9 mouse cellular contexts compared by ENCODE assay signal in genomic region chr8:109947447-109948284, GRCm38 (mm10). TPM values are rescaled to one million over a fixed set of nuclear protein-coding genes. Genes with fewer than 3 reads are reported as not detected.
A peak's percentile ranks its signal among the peaks of the same experiment; 100 is the strongest.
DNase-seq lines count a peak whose midpoint lies in the region; ATAC-seq and TF ChIP-seq lines count a peak whose summit lies in the region.
"Had no signal": no experiment of that assay in that cellular context is flagged by ENCODE, and none has a peak within 500 bp of the region (broad histone marks: within the 10 kb centered on the region; RNA-seq: fewer than 3 reads in every experiment).

No protein-coding gene starts in this region.

- peak; percentile 59 for TF ChIP-seq CTCF in heart, adult 2 months (IDR thresholded peaks at IDR 0.05)
- TF ChIP-seq CTCF in hindbrain, postnatal 0 days (IDR thresholded peaks at IDR 0.05; ENCODE audit: low read depth): peak; percentile 77
- TF ChIP-seq CTCF in liver, adult 2 months (IDR thresholded peaks at IDR 0.05; ENCODE audit: low read depth, low read length): peak; percentile 74

- no peak overlapping the region for H3K27ac ChIP-seq in heart, adult 2 months
- H3K27ac ChIP-seq in embryonic facial prominence, embryonic 12.5 days: 0 out of 2 replicates have a peak overlapping the region, but pooled peaks have one; percentile 30
- H3K27ac ChIP-seq in hindbrain, postnatal 0 days: peak overlapping the region; percentile 82
- no peak overlapping the region for H3K27ac ChIP-seq in liver, adult 2 months (replicated peaks; ENCODE audit: insufficient read depth, low read depth, low read length)
- peak overlapping the region; percentile 77 for H3K27ac ChIP-seq in midbrain, embryonic 15.5 days

- TF ChIP-seq EP300 in heart, adult 2 months (IDR thresholded peaks at IDR 0.05; ENCODE audit: insufficient read depth, low read depth, low read length): no peak

- WGBS in heart, adult 2 months: 4% methylated on average over 26 of the region's 26 CpGs
- 1% methylated on average over 24 of the region's 26 CpGs for WGBS in embryonic facial prominence, embryonic 12.5 days
- 2% methylated on average over 26 of the region's 26 CpGs for WGBS in hindbrain, postnatal 0 days
- WGBS in liver, adult 2 months: 7% methylated on average over 26 of the region's 26 CpGs
- WGBS in midbrain, embryonic 15.5 days: 1% methylated on average over 26 of the region's 26 CpGs

- peak overlapping the region; percentile 67 for H3K4me2 ChIP-seq in embryonic facial prominence, embryonic 12.5 days (replicated peaks)
- H3K4me2 ChIP-seq in hindbrain, postnatal 0 days (ENCODE audit: low read depth, low read length): peak overlapping the region; percentile 60
- H3K4me2 ChIP-seq in midbrain, embryonic 15.5 days: peak overlapping the region; percentile 54

- H3K27me3 ChIP-seq in heart, adult 2 months (ENCODE audit: control insufficient read depth, insufficient read depth, low read length): peaks cover 7% of the 10 kb centered on the region
- peaks cover 22% of the 10 kb centered on the region for H3K27me3 ChIP-seq in embryonic facial prominence, embryonic 12.5 days
- no peaks in the 10 kb centered on the region for H3K27me3 ChIP-seq in hindbrain, postnatal 0 days (ENCODE audit: insufficient read depth, low read length)
- peaks cover 7% of the 10 kb centered on the region for H3K27me3 ChIP-seq in liver, adult 2 months (ENCODE audit: control insufficient read depth, insufficient read depth, low read length)
- no peaks in the 10 kb centered on the region for H3K27me3 ChIP-seq in midbrain, embryonic 15.5 days (replicated peaks)

- no peak overlapping the region for H3K4me3 ChIP-seq in heart, adult 2 months
- peak overlapping the region; percentile 42 for H3K4me3 ChIP-seq in embryonic facial prominence, embryonic 12.5 days
- H3K4me3 ChIP-seq in hindbrain, postnatal 0 days (ENCODE audit: low read length): peak overlapping the region; percentile 38
- no peak overlapping the region for H3K4me3 ChIP-seq in liver, adult 2 months (ENCODE audit: insufficient read depth, low read depth, low read length)
- H3K4me3 ChIP-seq in midbrain, embryonic 15.5 days: peak overlapping the region; percentile 44

- H3K36me3 ChIP-seq in heart, adult 2 months (ENCODE audit: control insufficient read depth, insufficient read depth, low read length): no peaks in the 10 kb centered on the region
- H3K36me3 ChIP-seq in embryonic facial prominence, embryonic 12.5 days: no peaks in the 10 kb centered on the region; the same call in 1 of the 2 replicates
- no peaks in the 10 kb centered on the region for H3K36me3 ChIP-seq in hindbrain, postnatal 0 days (ENCODE audit: insufficient read depth, low read length)
- no peaks in the 10 kb centered on the region for H3K36me3 ChIP-seq in liver, adult 2 months (ENCODE audit: control insufficient read depth, insufficient read depth, low read length)
- no peaks in the 10 kb centered on the region for H3K36me3 ChIP-seq in midbrain, embryonic 15.5 days (replicated peaks)

- no peaks in the 10 kb centered on the region for H3K4me1 ChIP-seq in heart, adult 2 months (ENCODE audit: control insufficient read depth, insufficient read depth, low read length)
- peaks cover 13% of the 10 kb centered on the region; the same call in 1 of the 2 replicates for H3K4me1 ChIP-seq in embryonic facial prominence, embryonic 12.5 days
- H3K4me1 ChIP-seq in hindbrain, postnatal 0 days (ENCODE audit: insufficient read depth, low read length): peaks cover 9% of the 10 kb centered on the region; the same call in 1 of the 2 replicates
- no peaks in the 10 kb centered on the region for H3K4me1 ChIP-seq in liver, adult 2 months (ENCODE audit: control insufficient read depth, insufficient read depth, low read length)
- peaks cover 13% of the 10 kb centered on the region for H3K4me1 ChIP-seq in midbrain, embryonic 15.5 days

- H3K79me2 ChIP-seq in heart, adult 2 months (replicated peaks; ENCODE audit: control insufficient read depth, insufficient read depth, low read length): no peaks in the 10 kb centered on the region
- no peaks in the 10 kb centered on the region for H3K79me2 ChIP-seq in liver, adult 2 months (ENCODE audit: control insufficient read depth, insufficient read depth, low read length)

- no peak for TF ChIP-seq POLR2A in heart, adult 2 months (IDR thresholded peaks at IDR 0.05; ENCODE audit: insufficient read depth, low read depth, low read length)
- no peak for TF ChIP-seq POLR2A in liver, adult 2 months (IDR thresholded peaks at IDR 0.05; ENCODE audit: extremely low read depth, insufficient read depth, low read length)

- no peak for DNase-seq in heart, adult 2 months
- DNase-seq in heart, postnatal 10 days: no peak
- peak; percentile 71 for DNase-seq in ZHBTc4 (ENCODE audit: low read depth, low spot score)
- DNase-seq in hindbrain, postnatal 0 days (ENCODE audit: low spot score): peak; percentile 75
- no peak for DNase-seq in liver, adult 2 months (ENCODE audit: extremely low read depth, low read depth, low spot score)
- DNase-seq in gastrocnemius, adult 18-20 months (ENCODE audit: low spot score): no peak

- no peaks in the 10 kb centered on the region for H3K9me3 ChIP-seq in embryonic facial prominence, embryonic 12.5 days
- H3K9me3 ChIP-seq in hindbrain, postnatal 0 days (ENCODE audit: low read length): no peaks in the 10 kb centered on the region
- no peaks in the 10 kb centered on the region for H3K9me3 ChIP-seq in midbrain, embryonic 15.5 days

- ATAC-seq in embryonic facial prominence, embryonic 12.5 days (ENCODE audit: insufficient number of reproducible peaks, insufficient read depth, low FRiP score, low TSS enrichment): peak; percentile 67
- peak; percentile 78 for ATAC-seq in hindbrain, postnatal 0 days
- peak; percentile 80 for ATAC-seq in midbrain, embryonic 15.5 days (replicated peaks)

- intact Hi-C loops in heart, adult 2 months (cut with DNase I): no loop called here
- intact Hi-C loops in heart, postnatal 10 days (cut with DNase I): no loop called here

- H3K9ac ChIP-seq in heart, adult 2 months (ENCODE audit: low read depth, low read length): no peak overlapping the region
- H3K9ac ChIP-seq in embryonic facial prominence, embryonic 12.5 days: peak overlapping the region; percentile 44; the same call in 1 of the 2 replicates
- H3K9ac ChIP-seq in hindbrain, postnatal 0 days (replicated peaks; ENCODE audit: low read length): peak overlapping the region; percentile 52
- H3K9ac ChIP-seq in liver, adult 2 months (ENCODE audit: low read depth, low read length): no peak overlapping the region
- peak overlapping the region; percentile 45 for H3K9ac ChIP-seq in midbrain, embryonic 15.5 days

RNA-seq across cellular contexts. Expression of gene Marveld3, which starts 14.3 kb away (rescaled TPM):
- under 1 TPM; 0.11 to 0.31 TPM for total RNA-seq in heart, adult 2 months (2021)
- 0.10 and 0.12 TPM in 2 replicates for polyA plus RNA-seq in heart, adult 2 months (2012; rRNA removed)
- total RNA-seq in heart, postnatal 10 days (2021): under 1 TPM; 0.27 to 0.55 TPM
- polyA plus RNA-seq in embryonic facial prominence, embryonic 12.5 days (2016; fragmentation: Nextera tagmentation; extraction: Ambion mirVana): 1.5 and 2.2 TPM in 2 replicates
- 0.42 and 1.2 TPM in 2 replicates for total RNA-seq in hindbrain, postnatal 0 days (2014; rRNA removed)
- 1.3 and 1.4 TPM in 2 replicates for polyA plus RNA-seq in hindbrain, postnatal 0 days (2015; fragmentation: Nextera tagmentation; extraction: Ambion mirVana)
- total RNA-seq in liver, adult 2 months (2014; rRNA removed): 0.37 and 0.81 TPM in 2 replicates
- polyA plus RNA-seq in liver, adult 2 months (2012; rRNA removed): 0.23 and 0.70 TPM in 2 replicates
- polyA plus RNA-seq in midbrain, embryonic 15.5 days (2015; fragmentation: Nextera tagmentation; extraction: Ambion mirVana): 2.1 and 2.8 TPM in 2 replicates
- not detected for total RNA-seq in gastrocnemius, adult 18-20 months (2021)
- total RNA-seq: layer of hippocampus, postnatal 25 days had no signal

RNA-seq across cellular contexts. Expression of gene Tat, which starts 42.6 kb away (rescaled TPM):
- total RNA-seq in heart, adult 2 months (2021): 1 to 10 TPM in 1 of 2 experiments, under 1 TPM in 1; 0.89 to 1.1 TPM
- polyA plus RNA-seq in heart, adult 2 months (2012; rRNA removed): 1.3 TPM in 2 replicates
- total RNA-seq in heart, postnatal 10 days (2021): under 1 TPM; 0.12 to 0.31 TPM
- not detected in 2 replicates for polyA plus RNA-seq in embryonic facial prominence, embryonic 12.5 days (2016; fragmentation: Nextera tagmentation; extraction: Ambion mirVana)
- not detected in 2 replicates for total RNA-seq in hindbrain, postnatal 0 days (2014; rRNA removed)
- not detected in 2 replicates for polyA plus RNA-seq in hindbrain, postnatal 0 days (2015; fragmentation: Nextera tagmentation; extraction: Ambion mirVana)
- total RNA-seq in liver, adult 2 months (2014; rRNA removed): 815 and 1,088 TPM in 2 replicates
- 868 and 1,411 TPM in 2 replicates for polyA plus RNA-seq in liver, adult 2 months (2012; rRNA removed)
- polyA plus RNA-seq in midbrain, embryonic 15.5 days (2015; fragmentation: Nextera tagmentation; extraction: Ambion mirVana): not detected in 2 replicates
- total RNA-seq in gastrocnemius, adult 18-20 months (2021): under 1 TPM in 1 of 2 experiments, not detected in 1; 0.31 TPM
- total RNA-seq: layer of hippocampus, postnatal 25 days had no signal

Comparison
In these comparisons a context has a peak if more than half of its experiments do, and no peak if none do; other contexts are left out.
1. DNase-seq: peak in ZHBTc4 (single experiment) and hindbrain, postnatal 0 days (single experiment); none in heart, adult 2 months (0 of 2), heart, postnatal 10 days (0 of 2), liver, adult 2 months (single experiment) and gastrocnemius, adult 18-20 months (single experiment).
2. H3K27ac ChIP-seq: peak in embryonic facial prominence, embryonic 12.5 days (single experiment), hindbrain, postnatal 0 days (single experiment) and midbrain, embryonic 15.5 days (single experiment); none in heart, adult 2 months (single experiment) and liver, adult 2 months (single experiment).
3. H3K4me3 ChIP-seq: peak in embryonic facial prominence, embryonic 12.5 days (single experiment), hindbrain, postnatal 0 days (single experiment) and midbrain, embryonic 15.5 days (single experiment); none in heart, adult 2 months (single experiment) and liver, adult 2 months (single experiment).
4. H3K9ac ChIP-seq: peak in embryonic facial prominence, embryonic 12.5 days (single experiment), hindbrain, postnatal 0 days (single experiment) and midbrain, embryonic 15.5 days (single experiment); none in heart, adult 2 months (single experiment) and liver, adult 2 months (single experiment).
5. RNA of gene Tat, which starts 42.6 kb away (total RNA-seq): 815 to 1,088 TPM in liver, adult 2 months; 0.89 to 1.1 TPM in heart, adult 2 months, 0.12 to 0.31 TPM in heart, postnatal 10 days, 0.31 TPM in gastrocnemius, adult 18-20 months and not detected in hindbrain, postnatal 0 days; every median in the first group is over 100 times any median in the second.
6. Peak in every context shown above with its lines, with median percentiles within 50 percentile points of each other: CTCF ChIP-seq, ATAC-seq and H3K4me2 ChIP-seq.